Mouse (Mus musculus) E14TG2a.4 (cell line): ENCODE results near the gene Fanci.

Experiments
- CTCF ChIP-seq: conservative IDR thresholded peaks from 2 replicates; pipeline ENCODE4 v1.5.1; 2014; ENCODE audit warnings: low read length
- NANOG ChIP-seq: IDR thresholded peaks from 2 replicates; pipeline ENCODE4 v1.6.1; 2014; ENCODE audit warnings: borderline replicate concordance, low read length, mixed read lengths
- POU5F1 ChIP-seq: IDR thresholded peaks from 2 replicates; pipeline ENCODE4 v1.6.1; 2014; ENCODE audit warnings: low read length, borderline replicate concordance

- TF ChIP-seq CTCF: peak; percentile 34
- no peak for TF ChIP-seq NANOG
- no peak for TF ChIP-seq POU5F1
Measured at GRCm38 (mm10) chr7:79471436-79471835, 79.7 kb downstream of the Fanci start.
